Mouse (Mus musculus): ENCODE results near the gene Kcna6.

DNA sequence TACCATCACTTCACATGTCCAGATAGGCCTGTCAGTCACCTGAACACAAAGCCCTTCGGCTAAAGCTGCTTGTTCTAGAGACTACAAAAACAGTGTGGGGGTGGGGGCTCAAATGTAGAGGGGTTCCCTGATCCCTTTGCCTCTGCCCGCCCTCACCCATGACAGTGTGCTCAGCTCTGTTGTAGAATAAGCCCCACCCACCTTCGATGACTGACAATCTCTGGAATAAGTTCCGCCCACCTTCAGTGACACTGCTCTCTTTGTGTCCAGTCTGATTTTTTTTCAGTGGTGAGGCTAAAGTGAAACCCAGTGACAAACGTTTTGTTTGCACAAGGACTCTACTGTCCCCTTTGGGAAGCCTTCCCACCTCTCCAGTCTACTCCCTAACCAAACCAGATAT is 26.1 kb upstream of the Kcna6 start:
- TF ChIP-seq CTCF (IDR thresholded peaks at IDR 0.05; ENCODE audit: extremely low read depth, insufficient read length, insufficient replicate concordance, low read depth, low read length) (no peak), POLR2A (IDR thresholded peaks at IDR 0.05; ENCODE audit: low read depth, low read length) (no peak)

Measured in small intestine, adult 2 months (tissue).